Mouse (Mus musculus): ENCODE results near the gene Mettl7a1. TPM values are rescaled to one million over a fixed set of nuclear protein-coding genes. Genes with fewer than 3 reads are reported as not detected.
"Not testable (repeated sequence)": the region's sequence is repeated elsewhere in the genome, so short reads cannot be mapped to it uniquely, and the experiment has no call there.

Mettl7a1 gene
- polyA plus RNA-seq, 1 experiment from 2014 or later: 3.5 TPM

DNA sequence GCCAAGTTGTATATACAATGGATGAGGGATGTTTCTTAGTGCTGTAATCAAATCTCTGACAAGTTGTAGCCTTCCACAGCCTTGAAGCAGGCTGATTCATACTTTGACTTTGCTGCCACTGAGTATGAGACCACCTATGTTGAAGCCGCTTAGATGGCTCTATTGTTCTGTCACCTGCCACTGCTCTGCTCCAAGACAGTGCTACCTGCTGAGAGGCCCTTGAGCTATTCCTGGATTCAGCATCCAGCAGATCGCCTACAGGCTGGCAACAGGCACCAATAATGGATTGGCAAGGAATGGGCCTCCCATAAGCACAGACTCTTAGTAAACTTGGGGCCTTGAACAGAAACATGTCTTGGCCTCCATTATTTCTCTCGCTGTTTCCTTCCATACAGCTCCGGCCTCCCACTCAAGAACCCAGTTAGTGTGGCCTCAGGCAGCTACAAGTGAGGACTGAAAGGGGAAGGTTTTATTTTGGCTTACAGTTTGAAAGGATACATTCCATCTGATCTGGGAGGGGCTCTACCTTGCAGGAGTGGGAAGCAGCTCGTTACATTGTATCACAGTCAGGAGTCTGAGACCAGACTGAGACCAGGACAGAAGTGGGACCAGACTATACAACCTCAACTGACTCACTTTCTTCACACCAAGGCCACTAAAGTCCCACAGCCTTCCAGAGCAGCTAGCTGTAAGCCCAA is 10.7 kb downstream of the Mettl7a1 start:
- 0 out of 2 replicates have a peak, but pooled peaks cover 2% of the 10 kb centered on the region for H3K36me3 ChIP-seq (ENCODE audit: control insufficient read depth, insufficient read depth, low read length)
- no peak overlapping the region for H3K27ac ChIP-seq (ENCODE audit: low read depth, low read length)
- H3K9ac ChIP-seq (ENCODE audit: low read depth, low read length): no peak overlapping the region
- H3K27me3 ChIP-seq (replicated peaks; ENCODE audit: control insufficient read depth, insufficient read depth, low read length): no peaks in the 10 kb centered on the region
- H3K4me2 ChIP-seq (ENCODE audit: low read length): no peak overlapping the region
- H3K4me3 ChIP-seq (ENCODE audit: low read length): no peak overlapping the region
- H3K9me3 ChIP-seq (ENCODE audit: control insufficient read depth, low read length): no peaks in the 10 kb centered on the region
- WGBS: 89% methylated on average over 5 of the region's 5 CpGs
- ATAC-seq: no peak
- no peaks in the 10 kb centered on the region for H3K4me1 ChIP-seq (ENCODE audit: control insufficient read depth, insufficient read depth, low read depth, low read length)

DNA sequence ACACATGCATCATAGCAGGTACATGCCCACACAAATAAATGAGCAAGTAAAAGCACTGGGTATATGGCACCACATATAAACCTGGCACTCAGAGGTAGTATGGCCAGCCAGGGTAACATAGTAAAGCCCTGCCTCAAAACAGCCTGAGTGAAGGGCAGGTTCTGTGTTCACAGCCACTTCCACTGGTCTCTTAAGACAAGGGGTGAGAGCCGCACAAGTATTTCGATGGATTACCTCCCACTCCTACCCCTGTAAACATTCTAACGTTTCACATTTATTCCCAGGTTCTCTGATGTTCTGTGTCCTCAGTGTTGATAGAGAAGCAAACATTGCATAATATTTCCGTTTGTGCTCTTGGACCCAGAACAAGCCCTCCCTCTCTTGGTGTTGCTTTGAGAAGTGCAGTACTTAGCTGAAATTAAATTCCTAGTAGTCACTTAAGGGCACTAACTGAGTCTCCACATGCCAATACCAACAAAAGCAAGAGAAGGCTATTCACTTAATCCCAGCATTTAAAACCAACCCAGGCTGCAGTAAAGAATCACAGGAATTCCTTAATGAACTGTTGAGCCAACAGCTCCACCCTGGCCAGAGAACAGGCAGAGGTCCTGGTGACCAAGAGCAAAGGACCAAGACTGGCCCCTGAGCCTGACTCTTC is 14.2 kb downstream of the Mettl7a1 start:
- not testable (repeated sequence) for H3K4me2 ChIP-seq (ENCODE audit: low read length); H3K36me3 ChIP-seq (ENCODE audit: control insufficient read depth, insufficient read depth, low read length); H3K4me1 ChIP-seq (ENCODE audit: control insufficient read depth, insufficient read depth, low read depth, low read length); H3K27me3 ChIP-seq (replicated peaks; ENCODE audit: control insufficient read depth, insufficient read depth, low read length); ATAC-seq; H3K9me3 ChIP-seq (ENCODE audit: control insufficient read depth, low read length); H3K9ac ChIP-seq (ENCODE audit: low read depth, low read length); H3K27ac ChIP-seq (ENCODE audit: low read depth, low read length); H3K4me3 ChIP-seq (ENCODE audit: low read length)
- 83% methylated on average over 4 of the region's 4 CpGs for WGBS

DNA sequence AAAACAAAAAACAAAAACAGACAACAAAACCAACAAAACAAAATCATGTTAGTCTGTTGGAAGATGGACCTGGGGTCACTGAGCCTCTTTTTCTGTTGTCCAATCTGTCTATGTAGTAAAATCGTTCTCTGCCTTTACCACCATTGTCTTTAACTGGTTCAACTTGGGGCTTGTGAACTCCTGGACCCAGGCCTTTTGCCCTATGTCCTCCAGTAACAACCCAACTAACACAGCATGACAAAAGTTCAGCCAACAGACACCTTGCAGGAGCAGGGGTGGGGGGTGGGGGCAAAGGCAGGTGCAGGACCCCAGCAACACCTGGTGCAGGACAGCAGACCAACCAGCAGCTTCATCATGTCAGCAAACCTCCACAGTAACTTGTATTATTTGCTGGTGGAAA is 15.9 kb downstream of the Mettl7a1 start:
- no peak overlapping the region for H3K4me3 ChIP-seq (ENCODE audit: low read length)
- H3K9ac ChIP-seq (ENCODE audit: low read depth, low read length): no peak overlapping the region
- H3K9me3 ChIP-seq (ENCODE audit: control insufficient read depth, low read length): no peaks in the 10 kb centered on the region
- no peak overlapping the region for H3K27ac ChIP-seq (ENCODE audit: low read depth, low read length)
- no peaks in the 10 kb centered on the region for H3K27me3 ChIP-seq (replicated peaks; ENCODE audit: control insufficient read depth, insufficient read depth, low read length)
- WGBS: 91% methylated on average over 1 of the region's 1 CpGs
- no peak for ATAC-seq
- no peaks in the 10 kb centered on the region for H3K36me3 ChIP-seq (ENCODE audit: control insufficient read depth, insufficient read depth, low read length)
- H3K4me1 ChIP-seq (ENCODE audit: control insufficient read depth, insufficient read depth, low read depth, low read length): no peaks in the 10 kb centered on the region
- no peak overlapping the region for H3K4me2 ChIP-seq (ENCODE audit: low read length)

DNA sequence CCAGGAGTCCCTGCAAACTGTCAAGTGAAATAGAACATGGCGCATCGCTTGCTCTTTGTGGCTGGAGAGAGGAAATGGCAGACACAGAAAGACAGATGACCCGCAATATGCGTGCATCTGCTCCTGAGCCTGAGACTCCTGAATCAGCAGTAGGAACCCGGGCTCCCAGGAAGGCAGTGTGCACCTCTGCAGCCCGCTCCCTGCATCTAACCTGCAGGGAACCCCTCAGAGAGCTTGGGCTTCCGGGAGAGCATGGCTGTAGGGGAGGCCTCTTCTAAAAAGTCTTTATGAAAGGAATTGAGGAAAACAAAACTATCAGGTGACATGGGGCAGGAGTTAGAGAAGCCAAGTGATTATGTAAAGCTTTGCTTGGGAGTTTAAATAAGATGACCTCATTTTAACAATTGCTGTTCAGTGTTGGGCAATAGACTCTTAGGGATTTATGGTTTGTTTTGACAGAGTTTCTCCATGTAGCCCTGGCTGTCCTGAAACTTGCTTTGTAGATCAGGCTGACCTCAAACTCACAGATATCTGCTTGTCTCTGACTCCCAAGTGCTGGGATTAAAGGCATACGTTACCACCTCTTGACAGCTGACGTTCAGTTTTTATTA is 16.5 kb downstream of the Mettl7a1 start:
- Histone ChIP-seq H3K9ac (ENCODE audit: low read depth, low read length) (no peak overlapping the region), H3K9me3 (ENCODE audit: control insufficient read depth, low read length) (no peaks in the 10 kb centered on the region), H3K4me1 (ENCODE audit: control insufficient read depth, insufficient read depth, low read depth, low read length) (no peaks in the 10 kb centered on the region), H3K4me2 (ENCODE audit: low read length) (no peak overlapping the region), H3K4me3 (ENCODE audit: low read length) (no peak overlapping the region), H3K27ac (ENCODE audit: low read depth, low read length) (no peak overlapping the region), H3K27me3 (replicated peaks; ENCODE audit: control insufficient read depth, insufficient read depth, low read length) (no peaks in the 10 kb centered on the region), H3K36me3 (ENCODE audit: control insufficient read depth, insufficient read depth, low read length) (no peaks in the 10 kb centered on the region)
- WGBS: 69% methylated on average over 9 of the region's 9 CpGs
- ATAC-seq: no peak

DNA sequence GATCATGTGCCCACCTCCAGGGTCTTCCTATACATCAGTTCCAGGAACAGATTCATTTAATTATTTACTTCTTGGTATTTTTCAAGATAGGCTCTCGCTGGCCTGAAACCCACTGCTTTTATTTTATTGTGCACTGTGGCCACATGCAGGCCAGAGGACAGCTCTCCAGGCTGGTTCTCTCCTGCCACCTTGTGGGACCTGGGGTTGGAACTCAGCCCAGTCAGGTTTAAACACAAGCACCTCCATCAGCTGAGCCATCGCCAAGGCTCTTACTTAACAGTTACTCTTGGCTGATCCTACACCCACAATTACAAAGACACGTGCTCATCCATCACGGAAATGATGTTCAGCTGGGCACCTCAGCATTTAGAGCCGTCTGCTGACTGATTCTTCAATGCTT is 17.2 kb downstream of the Mettl7a1 start:
- H3K4me2 ChIP-seq (ENCODE audit: low read length): no peak overlapping the region
- H3K9ac ChIP-seq (ENCODE audit: low read depth, low read length): no peak overlapping the region
- no peaks in the 10 kb centered on the region for H3K4me1 ChIP-seq (ENCODE audit: control insufficient read depth, insufficient read depth, low read depth, low read length)
- 52% methylated on average over 5 of the region's 5 CpGs for WGBS
- H3K36me3 ChIP-seq (ENCODE audit: control insufficient read depth, insufficient read depth, low read length): no peaks in the 10 kb centered on the region
- no peak overlapping the region for H3K27ac ChIP-seq (ENCODE audit: low read depth, low read length)
- no peaks in the 10 kb centered on the region for H3K9me3 ChIP-seq (ENCODE audit: control insufficient read depth, low read length)
- no peaks in the 10 kb centered on the region for H3K27me3 ChIP-seq (replicated peaks; ENCODE audit: control insufficient read depth, insufficient read depth, low read length)
- no peak overlapping the region for H3K4me3 ChIP-seq (ENCODE audit: low read length)
- no peak for ATAC-seq

DNA sequence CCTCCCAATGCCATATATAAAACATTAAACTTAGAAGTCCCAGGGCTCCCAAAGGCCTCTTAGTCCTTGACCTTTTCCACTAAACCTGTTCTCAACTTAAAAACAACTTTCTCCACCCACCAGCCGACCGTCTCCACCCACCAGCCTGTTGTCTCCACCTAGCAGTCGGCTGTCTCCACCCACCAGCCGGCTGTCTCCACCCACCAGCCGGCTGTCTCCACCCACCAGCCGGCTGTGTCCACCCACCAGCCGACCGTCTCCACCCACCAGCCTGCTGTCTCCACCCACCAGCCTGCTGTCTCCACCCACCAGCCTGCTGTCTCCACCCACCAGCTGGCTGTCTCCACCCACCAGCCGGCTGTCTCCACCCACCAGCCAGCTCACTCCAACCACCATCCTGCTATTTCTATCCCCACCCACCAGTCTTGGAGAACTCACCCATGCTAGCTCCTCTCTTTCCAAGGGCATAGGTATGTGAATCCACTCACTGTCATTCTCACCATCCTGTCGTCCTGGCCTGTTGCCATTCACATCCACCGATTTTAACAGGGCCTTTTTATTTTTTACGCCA is 20.2 kb downstream of the Mettl7a1 start:
- WGBS: 69% methylated on average over 12 of the region's 12 CpGs
- Histone ChIP-seq H3K4me3 (ENCODE audit: low read length) (no peak overlapping the region), H3K36me3 (ENCODE audit: control insufficient read depth, insufficient read depth, low read length) (no peaks in the 10 kb centered on the region), H3K9me3 (ENCODE audit: control insufficient read depth, low read length) (no peaks in the 10 kb centered on the region), H3K9ac (ENCODE audit: low read depth, low read length) (no peak overlapping the region), H3K27ac (ENCODE audit: low read depth, low read length) (no peak overlapping the region), H3K27me3 (replicated peaks; ENCODE audit: control insufficient read depth, insufficient read depth, low read length) (no peaks in the 10 kb centered on the region), H3K4me2 (ENCODE audit: low read length) (no peak overlapping the region), H3K4me1 (ENCODE audit: control insufficient read depth, insufficient read depth, low read depth, low read length) (no peaks in the 10 kb centered on the region)
- ATAC-seq: no peak

DNA sequence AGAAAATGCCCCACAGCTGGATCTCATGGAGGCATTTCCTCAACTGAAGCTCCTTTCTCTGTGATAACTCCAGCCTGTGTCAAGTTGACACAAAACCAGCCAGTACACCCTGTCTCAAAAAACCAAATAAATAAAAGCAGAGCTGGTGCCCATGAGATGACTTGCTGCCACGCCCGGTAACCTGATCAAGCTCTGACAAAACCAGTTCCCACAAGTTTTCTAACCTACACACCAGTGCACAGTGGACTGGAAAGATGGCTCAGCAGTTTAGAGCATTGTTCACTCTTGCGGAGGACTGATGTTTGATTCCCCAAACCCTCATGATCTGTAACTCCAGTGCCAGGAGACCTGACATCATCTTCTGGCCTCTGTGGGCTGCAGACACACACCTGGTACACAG is 21.3 kb downstream of the Mettl7a1 start:
- no peak overlapping the region for H3K4me2 ChIP-seq (ENCODE audit: low read length)
- H3K4me3 ChIP-seq (ENCODE audit: low read length): no peak overlapping the region
- ATAC-seq: no peak
- WGBS: 92% methylated on average over 3 of the region's 3 CpGs
- no peaks in the 10 kb centered on the region for H3K9me3 ChIP-seq (ENCODE audit: control insufficient read depth, low read length)
- no peaks in the 10 kb centered on the region for H3K27me3 ChIP-seq (replicated peaks; ENCODE audit: control insufficient read depth, insufficient read depth, low read length)
- no peak overlapping the region for H3K9ac ChIP-seq (ENCODE audit: low read depth, low read length)
- H3K4me1 ChIP-seq (ENCODE audit: control insufficient read depth, insufficient read depth, low read depth, low read length): no peaks in the 10 kb centered on the region
- no peak overlapping the region for H3K27ac ChIP-seq (ENCODE audit: low read depth, low read length)
- H3K36me3 ChIP-seq (ENCODE audit: control insufficient read depth, insufficient read depth, low read length): no peaks in the 10 kb centered on the region

DNA sequence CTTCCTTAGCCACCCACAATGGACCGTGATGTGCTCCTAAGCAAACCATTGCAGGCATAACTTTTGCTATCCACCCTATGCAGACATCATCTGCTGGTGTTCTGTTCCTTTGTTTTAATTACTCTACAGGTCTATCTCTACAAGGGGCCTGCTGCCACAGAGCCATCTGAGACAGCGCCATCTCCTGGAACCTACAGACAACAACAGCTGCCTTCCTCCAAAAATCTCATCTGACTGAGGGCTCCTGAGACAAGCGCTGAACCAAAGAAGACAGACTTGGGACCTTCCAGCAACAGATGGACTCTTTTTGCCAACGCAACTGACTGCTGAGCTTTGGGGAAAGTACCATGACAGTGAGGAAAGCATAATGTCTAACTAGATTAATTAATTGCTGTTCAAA is 24.1 kb downstream of the Mettl7a1 start:
- H3K27me3 ChIP-seq (replicated peaks; ENCODE audit: control insufficient read depth, insufficient read depth, low read length); H3K4me3 ChIP-seq (ENCODE audit: low read length); ATAC-seq; H3K36me3 ChIP-seq (ENCODE audit: control insufficient read depth, insufficient read depth, low read length); H3K9me3 ChIP-seq (ENCODE audit: control insufficient read depth, low read length); H3K9ac ChIP-seq (ENCODE audit: low read depth, low read length); H3K4me2 ChIP-seq (ENCODE audit: low read length); H3K4me1 ChIP-seq (ENCODE audit: control insufficient read depth, insufficient read depth, low read depth, low read length); H3K27ac ChIP-seq (ENCODE audit: low read depth, low read length): not testable (repeated sequence)
- 69% methylated on average over 3 of the region's 4 CpGs for WGBS

DNA sequence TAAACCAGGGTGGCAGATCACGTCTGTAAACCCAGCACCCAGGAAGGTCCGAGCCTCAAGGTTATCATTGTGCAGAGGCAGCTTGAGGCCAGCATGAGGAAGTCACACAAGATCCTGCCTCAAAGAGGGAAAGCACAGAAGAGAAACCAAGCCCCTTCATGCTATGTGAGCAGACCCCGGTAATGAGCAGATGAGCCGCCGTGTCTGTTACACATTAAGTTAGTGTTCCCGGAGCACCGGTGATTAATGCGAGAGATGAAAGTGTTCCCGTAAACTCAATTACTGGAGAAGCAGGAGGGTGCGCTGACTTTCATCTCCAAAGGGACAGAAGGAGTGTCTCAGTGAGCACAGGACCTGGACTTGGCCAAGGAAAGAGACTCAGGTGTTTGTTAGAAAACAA is 25.4 kb downstream of the Mettl7a1 start:
- 49% methylated on average over 10 of the region's 10 CpGs for WGBS
- not testable (repeated sequence) for H3K27ac ChIP-seq (ENCODE audit: low read depth, low read length); H3K4me3 ChIP-seq (ENCODE audit: low read length); ATAC-seq; H3K27me3 ChIP-seq (replicated peaks; ENCODE audit: control insufficient read depth, insufficient read depth, low read length); H3K4me1 ChIP-seq (ENCODE audit: control insufficient read depth, insufficient read depth, low read depth, low read length); H3K36me3 ChIP-seq (ENCODE audit: control insufficient read depth, insufficient read depth, low read length); H3K9me3 ChIP-seq (ENCODE audit: control insufficient read depth, low read length); H3K9ac ChIP-seq (ENCODE audit: low read depth, low read length); H3K4me2 ChIP-seq (ENCODE audit: low read length)
